Mouse (Mus musculus) left cerebral cortex, adult 6 months (tissue): Measurements from ENCODE around the gene Dnah5. TPM values are rescaled to one million over a fixed set of nuclear protein-coding genes. Genes with fewer than 3 reads are reported as not detected.

Experiments used
- long read RNA-seq, 2 experiments: library from polyadenylated mRNA; unstranded; transcript quantifications; one replicate each; pipeline ENCODE4 v2.0.0; 2019 to 2020
- polyA plus RNA-seq: library from polyadenylated mRNA; unstranded; fragments of <200 nt; fragmentation: Nextera tagmentation; gene quantifications from 2 replicates; pipeline ENCODE4 v1.2.3, GENCODE M21; 2021

Gene Dnah5
- 0.16 and 0.31 TPM in 2 replicates for polyA plus RNA-seq
- long read RNA-seq, experiment 1, partial matches to known transcripts = 1 of 3 reads
- long read RNA-seq, experiment 1, other reads (novel, unspliced or antisense) = 2 of 3 reads
- long read RNA-seq, experiment 2, partial matches to known transcripts = 1 of 3 reads
- long read RNA-seq, experiment 2, other reads (novel, unspliced or antisense) = 2 of 3 reads

GRCm38 (mm10) chr15:28203111-28204075, at the start of gene Dnah5:
TSS of gene Dnah5 (plus strand) at chr15:28203752.

Other genes with a start within 250 kb of the Dnah5 start
- 17.5 and 18.5 TPM in 2 replicates for gene Trio, start 177.9 kb upstream of the Dnah5 start, polyA plus RNA-seq